Mouse (Mus musculus) brain, embryonic 14.5 days (tissue): ENCODE data around the gene Lsp1.

ENCODE experiments used
- CTCF ChIP-seq: fragments of 200-500 bp; IDR thresholded peaks from 2 replicates; pipeline ENCODE4 v1.5.1; 2012; ENCODE audit warnings: inconsistent platforms, mild to moderate bottlenecking, moderate library complexity, borderline replicate concordance; ENCODE audit not compliant: insufficient read depth, insufficient read length; ENCODE audit errors: extremely low read depth
- POLR2A ChIP-seq: fragments of 200-500 bp; IDR thresholded peaks from 2 replicates; pipeline ENCODE4 v1.6.1; 2012; ENCODE audit warnings: mild to moderate bottlenecking, inconsistent platforms, borderline replicate concordance; ENCODE audit not compliant: poor library complexity, insufficient read depth, insufficient read length, severe bottlenecking; ENCODE audit errors: extremely low read depth

DNA sequence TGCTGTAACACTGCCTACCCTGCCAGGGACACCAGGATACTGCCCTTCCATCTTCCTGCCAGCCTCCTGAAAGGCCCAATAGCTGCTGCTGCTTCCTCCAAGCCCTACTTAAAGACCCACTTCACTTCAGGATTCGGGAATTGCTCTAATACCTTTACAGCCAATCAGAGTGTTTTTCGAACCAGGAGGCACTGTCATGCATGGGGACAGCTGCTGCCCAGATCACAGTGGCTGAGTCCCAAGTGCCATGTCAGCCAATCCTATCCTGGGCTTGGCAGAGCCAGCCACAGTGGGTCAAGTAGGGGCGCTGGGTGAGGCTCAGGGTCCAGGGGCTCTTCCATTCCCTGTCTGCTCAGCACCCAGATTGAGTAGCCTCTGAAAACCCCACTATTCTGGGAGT, 35.5 kb downstream of the Lsp1 start:
- TF ChIP-seq POLR2A: no peak
- TF ChIP-seq CTCF: no peak
